20 mouse cellular contexts compared by ENCODE assay signal in genomic region chr11:52344991-52345777, GRCm38 (mm10). TPM values are rescaled to one million over a fixed set of nuclear protein-coding genes. Genes with fewer than 3 reads are reported as not detected.
DNase-seq lines count a peak whose midpoint lies in the region; ATAC-seq and TF ChIP-seq lines count a peak whose summit lies in the region.
"Had no signal": no experiment of that assay in that cellular context is flagged by ENCODE, and none has a peak within 500 bp of the region (broad histone marks: within the 10 kb centered on the region; RNA-seq: fewer than 3 reads in every experiment).

No protein-coding gene starts in this region.

- H3K9me3 ChIP-seq in liver, postnatal 0 days (ENCODE audit: low read length): no peaks in the 10 kb centered on the region
- H3K9me3 ChIP-seq in liver, embryonic 11.5 days (ENCODE audit: control insufficient read depth, low read length): no peaks in the 10 kb centered on the region
- H3K9me3 ChIP-seq: forebrain, embryonic 15.5 days; G1E; neural tube, embryonic 12.5 days had no signal

- no peak overlapping the region for H3K27ac ChIP-seq in liver, postnatal 0 days (ENCODE audit: low read depth)
- no peak overlapping the region for H3K27ac ChIP-seq in liver, embryonic 11.5 days (ENCODE audit: low read depth, low read length)
- H3K27ac ChIP-seq: forebrain, embryonic 15.5 days; neural tube, embryonic 12.5 days had no signal

- no peak overlapping the region for H3K4me3 ChIP-seq in liver, postnatal 0 days (ENCODE audit: low read depth, low read length)
- H3K4me3 ChIP-seq in liver, embryonic 11.5 days (ENCODE audit: low read depth, low read length): no peak overlapping the region
- H3K4me3 ChIP-seq: neural tube, embryonic 12.5 days had no signal

- peak; percentile 41 for DNase-seq in CD4-positive, CD25-positive, alpha-beta regulatory T cell, adult 2 months (ENCODE audit: low read depth, low spot score)
- DNase-seq in liver: peak; percentile 42
- no peak for DNase-seq in liver, postnatal 0 days
- no peak for DNase-seq in liver, embryonic 11.5 days (ENCODE audit: low spot score)
- peak; percentile 54 for DNase-seq in thymus, postnatal 25 days
- no peak for DNase-seq in adrenal gland, postnatal 25 days
- no peak for DNase-seq in spleen, adult 12 weeks (ENCODE audit: low spot score)
- DNase-seq: cerebellum, adult 11 months; gastrocnemius, postnatal 25 days; heart, postnatal 4 days; kidney, postnatal 4 days; layer of hippocampus, postnatal 36 days; retina, postnatal 1 day; spleen, adult 18-20 months had no signal

- no peaks in the 10 kb centered on the region for H3K27me3 ChIP-seq in liver, postnatal 0 days (ENCODE audit: insufficient read depth, low read length)
- H3K27me3 ChIP-seq in liver, embryonic 11.5 days (replicated peaks; ENCODE audit: control insufficient read depth, insufficient read depth, low read length): no peaks in the 10 kb centered on the region
- H3K27me3 ChIP-seq: forebrain, embryonic 15.5 days; neural tube, embryonic 12.5 days had no signal

- H3K9ac ChIP-seq in liver, postnatal 0 days (replicated peaks): no peak overlapping the region
- H3K9ac ChIP-seq in liver, embryonic 11.5 days (ENCODE audit: low read depth, low read length): no peak overlapping the region
- H3K9ac ChIP-seq: forebrain, embryonic 15.5 days; neural tube, embryonic 12.5 days had no signal

- no peak for TF ChIP-seq EP300 in liver, postnatal 0 days (IDR thresholded peaks at IDR 0.05; ENCODE audit: low read depth)

- H3K4me2 ChIP-seq in liver, postnatal 0 days (ENCODE audit: low read depth, low read length): no peak overlapping the region
- H3K4me2 ChIP-seq in liver, embryonic 11.5 days: peak overlapping the region; percentile 75

- no peak for ATAC-seq in CD4-positive, CD25-positive, alpha-beta regulatory T cell, adult 4 months
- ATAC-seq in liver, postnatal 0 days: no peak
- ATAC-seq in liver, embryonic 11.5 days (replicated peaks; ENCODE audit: low FRiP score): peak; percentile 55
- ATAC-seq: intestine, postnatal 0 days; lung, postnatal 0 days had no signal

- no peaks in the 10 kb centered on the region for H3K36me3 ChIP-seq in liver, postnatal 0 days (replicated peaks; ENCODE audit: insufficient read depth, low read length)
- H3K36me3 ChIP-seq in liver, embryonic 11.5 days (ENCODE audit: control insufficient read depth, insufficient read depth, low read length): no peaks in the 10 kb centered on the region
- H3K36me3 ChIP-seq: forebrain, embryonic 15.5 days; G1E; neural tube, embryonic 12.5 days had no signal

- peaks cover 5% of the 10 kb centered on the region for H3K4me1 ChIP-seq in liver, postnatal 0 days (ENCODE audit: insufficient read depth)
- H3K4me1 ChIP-seq in liver, embryonic 11.5 days (replicated peaks; ENCODE audit: control insufficient read depth, insufficient read depth, low read length): peaks cover 16% of the 10 kb centered on the region
- H3K4me1 ChIP-seq: neural tube, embryonic 12.5 days had no signal

- 60% methylated on average over 12 of the region's 12 CpGs for WGBS in liver, postnatal 0 days (ENCODE audit: insufficient replicate concordance)
- WGBS in liver, embryonic 11.5 days: 56% methylated on average over 12 of the region's 12 CpGs

- TF ChIP-seq CTCF in liver, postnatal 0 days (IDR thresholded peaks at IDR 0.05; ENCODE audit: low read depth): no peak

RNA-seq across cellular contexts. Expression of gene Vdac1, which starts 15.5 kb away (rescaled TPM):
- polyA plus RNA-seq in CD4-positive, CD25-positive, alpha-beta regulatory T cell, adult 4 months (2017; shearing (Covaris generic)): 100 to 1,000 TPM in 1 of 2 experiments, 10 to 100 TPM in 1; 67.5 to 104 TPM
- polyA plus RNA-seq in liver, postnatal 0 days (2015; fragmentation: Nextera tagmentation; extraction: Ambion mirVana): 101 and 104 TPM in 2 replicates
- polyA plus RNA-seq in liver, embryonic 11.5 days (2014; fragmentation: Nextera tagmentation; extraction: Ambion mirVana): 228 and 243 TPM in 2 replicates
- 410 and 432 TPM in 2 replicates for total RNA-seq in adrenal gland, postnatal 25 days (2021)

RNA-seq across cellular contexts. Expression of gene 9530068E07Rik, which starts 51.0 kb away (rescaled TPM):
- 10 to 100 TPM; 43.7 to 50.8 TPM for polyA plus RNA-seq in CD4-positive, CD25-positive, alpha-beta regulatory T cell, adult 4 months (2017; shearing (Covaris generic))
- polyA plus RNA-seq in liver, postnatal 0 days (2015; fragmentation: Nextera tagmentation; extraction: Ambion mirVana): 82.4 and 88.9 TPM in 2 replicates
- 124 and 141 TPM in 2 replicates for polyA plus RNA-seq in liver, embryonic 11.5 days (2014; fragmentation: Nextera tagmentation; extraction: Ambion mirVana)
- 157 and 166 TPM in 2 replicates for total RNA-seq in adrenal gland, postnatal 25 days (2021)

Comparison
In these comparisons a context has a peak if more than half of its experiments do, and no peak if none do; other contexts are left out.
1. DNase-seq: peak in CD4-positive, CD25-positive, alpha-beta regulatory T cell, adult 2 months (single experiment), liver (single experiment) and thymus, postnatal 25 days (single experiment); none in liver, postnatal 0 days (single experiment), liver, embryonic 11.5 days (single experiment), adrenal gland, postnatal 25 days (single experiment) and spleen, adult 12 weeks (single experiment).